Mouse (Mus musculus): ENCODE data around the gene Tpte. TPM values are rescaled to one million over a fixed set of nuclear protein-coding genes. Genes with fewer than 3 reads are reported as not detected.

Gene Tpte
- polyA plus RNA-seq (2011; ENCODE audit: insufficient read depth, insufficient read length, low read depth, missing spikeins): not detected in 2 replicates

- TF ChIP-seq POLR2A (IDR thresholded peaks at IDR 0.05; ENCODE audit: insufficient read depth, low read length): no peak
- TF ChIP-seq EP300 (IDR thresholded peaks at IDR 0.05; ENCODE audit: insufficient read depth, low read depth, low read length): no peak
- no peak for TF ChIP-seq CTCF (IDR thresholded peaks at IDR 0.05; ENCODE audit: low read depth, low read length)
- Histone ChIP-seq H3K27ac (ENCODE audit: insufficient read depth, low read length) (no peak within 1 kb of the TSS), H3K36me3 (ENCODE audit: control insufficient read depth, insufficient read depth, low read length, poor library complexity, severe bottlenecking) (no peaks in the 10 kb centered on the region), H3K27me3 (ENCODE audit: control insufficient read depth, insufficient read depth, low read length, poor library complexity, severe bottlenecking) (no peaks in the 10 kb centered on the region), H3K9ac (ENCODE audit: low read depth, poor library complexity, severe bottlenecking) (no peak within 1 kb of the TSS), H3K4me1 (ENCODE audit: control insufficient read depth, insufficient read depth, low read length) (no peaks in the 10 kb centered on the region), H3K9me3 (replicated peaks; ENCODE audit: control insufficient read depth, insufficient read depth, low read length, poor library complexity, severe bottlenecking) (no peaks in the 10 kb centered on the region), H3K4me3 (ENCODE audit: low read depth, low read length) (no peak within 1 kb of the TSS)
These were observed at the start of gene Tpte for GRCm38 (mm10) chr8:22282999-22283491. Gene Tpte (plus strand): TSS chr8:22283441.

DNA sequence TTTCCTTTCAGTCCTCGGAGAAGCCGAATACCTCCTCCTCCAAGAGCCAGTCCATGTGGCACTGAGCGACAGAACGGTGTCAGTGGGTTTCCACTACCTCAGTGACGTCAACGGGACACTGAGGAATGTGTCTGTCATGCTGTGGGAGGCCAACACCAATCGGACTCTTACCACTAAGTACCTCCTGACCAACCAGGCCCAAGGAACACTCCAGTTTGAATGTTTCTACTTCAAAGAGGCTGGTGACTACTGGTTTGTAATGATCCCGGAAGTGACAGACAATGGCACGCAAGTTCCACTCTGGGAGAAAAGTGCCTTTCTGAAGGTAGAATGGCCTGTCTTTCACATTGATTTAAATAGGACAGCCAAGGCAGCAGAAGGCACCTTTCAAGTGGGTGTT lies 40.3 kb upstream of the Tpte start:
- no peaks in the 10 kb centered on the region for H3K27me3 ChIP-seq (ENCODE audit: control insufficient read depth, insufficient read depth, low read length, poor library complexity, severe bottlenecking)
- no peak overlapping the region for H3K4me3 ChIP-seq (ENCODE audit: low read depth, low read length)
- no peak overlapping the region for H3K9ac ChIP-seq (ENCODE audit: low read depth, poor library complexity, severe bottlenecking)
- no peak overlapping the region for H3K27ac ChIP-seq (ENCODE audit: insufficient read depth, low read length)
- no peaks in the 10 kb centered on the region for H3K4me1 ChIP-seq (ENCODE audit: control insufficient read depth, insufficient read depth, low read length)
- H3K36me3 ChIP-seq (ENCODE audit: control insufficient read depth, insufficient read depth, low read length, poor library complexity, severe bottlenecking): no peaks in the 10 kb centered on the region
- no peaks in the 10 kb centered on the region for H3K9me3 ChIP-seq (replicated peaks; ENCODE audit: control insufficient read depth, insufficient read depth, low read length, poor library complexity, severe bottlenecking)
- TF ChIP-seq EP300 (IDR thresholded peaks at IDR 0.05; ENCODE audit: insufficient read depth, low read depth, low read length) (no peak), POLR2A (IDR thresholded peaks at IDR 0.05; ENCODE audit: insufficient read depth, low read length) (no peak), CTCF (IDR thresholded peaks at IDR 0.05; ENCODE audit: low read depth, low read length) (no peak)

- TF ChIP-seq POLR2A (IDR thresholded peaks at IDR 0.05; ENCODE audit: insufficient read depth, low read length) (no peak), EP300 (IDR thresholded peaks at IDR 0.05; ENCODE audit: insufficient read depth, low read depth, low read length) (no peak), CTCF (IDR thresholded peaks at IDR 0.05; ENCODE audit: low read depth, low read length) (no peak)
- Histone ChIP-seq H3K27me3 (ENCODE audit: control insufficient read depth, insufficient read depth, low read length, poor library complexity, severe bottlenecking) (no peaks in the 10 kb centered on the region), H3K9me3 (replicated peaks; ENCODE audit: control insufficient read depth, insufficient read depth, low read length, poor library complexity, severe bottlenecking) (no peaks in the 10 kb centered on the region), H3K4me3 (ENCODE audit: low read depth, low read length) (no peak overlapping the region), H3K36me3 (ENCODE audit: control insufficient read depth, insufficient read depth, low read length, poor library complexity, severe bottlenecking) (no peaks in the 10 kb centered on the region), H3K9ac (ENCODE audit: low read depth, poor library complexity, severe bottlenecking) (no peak overlapping the region), H3K27ac (ENCODE audit: insufficient read depth, low read length) (no peak overlapping the region), H3K4me1 (ENCODE audit: control insufficient read depth, insufficient read depth, low read length) (no peaks in the 10 kb centered on the region)
These were observed 37.6 kb upstream of the Tpte start for GRCm38 (mm10) chr8:22245663-22246062.

- TF ChIP-seq POLR2A (IDR thresholded peaks at IDR 0.05; ENCODE audit: insufficient read depth, low read length) (no peak), EP300 (IDR thresholded peaks at IDR 0.05; ENCODE audit: insufficient read depth, low read depth, low read length) (no peak), CTCF (IDR thresholded peaks at IDR 0.05; ENCODE audit: low read depth, low read length) (no peak)
- no peak overlapping the region for H3K4me3 ChIP-seq (ENCODE audit: low read depth, low read length)
- H3K9me3 ChIP-seq (replicated peaks; ENCODE audit: control insufficient read depth, insufficient read depth, low read length, poor library complexity, severe bottlenecking): no peaks in the 10 kb centered on the region
- no peaks in the 10 kb centered on the region for H3K4me1 ChIP-seq (ENCODE audit: control insufficient read depth, insufficient read depth, low read length)
- H3K36me3 ChIP-seq (ENCODE audit: control insufficient read depth, insufficient read depth, low read length, poor library complexity, severe bottlenecking): no peaks in the 10 kb centered on the region
- no peaks in the 10 kb centered on the region for H3K27me3 ChIP-seq (ENCODE audit: control insufficient read depth, insufficient read depth, low read length, poor library complexity, severe bottlenecking)
- no peak overlapping the region for H3K27ac ChIP-seq (ENCODE audit: insufficient read depth, low read length)
- no peak overlapping the region for H3K9ac ChIP-seq (ENCODE audit: low read depth, poor library complexity, severe bottlenecking)
These were observed 35.3 kb upstream of the Tpte start for GRCm38 (mm10) chr8:22247956-22248355.

DNA sequence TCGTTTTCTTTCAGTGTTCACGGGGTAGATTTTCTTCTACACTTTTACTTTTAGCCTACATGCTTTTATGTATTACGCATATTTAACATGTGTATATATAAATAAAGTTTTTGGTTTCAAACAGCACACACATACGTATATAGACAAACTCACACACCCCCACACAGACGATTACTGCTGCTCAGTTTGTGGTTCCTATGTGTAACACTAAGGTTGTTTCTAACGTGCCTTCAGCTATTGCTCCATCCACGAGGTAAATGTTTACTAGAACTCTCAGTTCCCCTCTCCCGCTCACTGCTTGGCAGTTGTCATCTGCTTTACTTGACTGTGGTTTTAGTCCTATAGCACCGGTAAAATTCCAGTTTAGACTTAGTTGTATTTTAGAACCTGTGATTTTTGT lies 34.2 kb upstream of the Tpte start:
- H3K36me3 ChIP-seq (ENCODE audit: control insufficient read depth, insufficient read depth, low read length, poor library complexity, severe bottlenecking): no peaks in the 10 kb centered on the region
- H3K4me3 ChIP-seq (ENCODE audit: low read depth, low read length): no peak overlapping the region
- no peak overlapping the region for H3K27ac ChIP-seq (ENCODE audit: insufficient read depth, low read length)
- TF ChIP-seq EP300 (IDR thresholded peaks at IDR 0.05; ENCODE audit: insufficient read depth, low read depth, low read length): no peak
- TF ChIP-seq POLR2A (IDR thresholded peaks at IDR 0.05; ENCODE audit: insufficient read depth, low read length): no peak
- no peak for TF ChIP-seq CTCF (IDR thresholded peaks at IDR 0.05; ENCODE audit: low read depth, low read length)
- no peak overlapping the region for H3K9ac ChIP-seq (ENCODE audit: low read depth, poor library complexity, severe bottlenecking)
- H3K9me3 ChIP-seq (replicated peaks; ENCODE audit: control insufficient read depth, insufficient read depth, low read length, poor library complexity, severe bottlenecking): peaks cover 5% of the 10 kb centered on the region
- H3K4me1 ChIP-seq (ENCODE audit: control insufficient read depth, insufficient read depth, low read length): no peaks in the 10 kb centered on the region
- no peaks in the 10 kb centered on the region for H3K27me3 ChIP-seq (ENCODE audit: control insufficient read depth, insufficient read depth, low read length, poor library complexity, severe bottlenecking)

GRCm38 (mm10) chr8:22258946-22259450 lies 24.2 kb upstream of the Tpte start:
- Histone ChIP-seq H3K9ac (ENCODE audit: low read depth, poor library complexity, severe bottlenecking) (no peak overlapping the region), H3K36me3 (ENCODE audit: control insufficient read depth, insufficient read depth, low read length, poor library complexity, severe bottlenecking) (no peaks in the 10 kb centered on the region), H3K9me3 (replicated peaks; ENCODE audit: control insufficient read depth, insufficient read depth, low read length, poor library complexity, severe bottlenecking) (peaks cover 4% of the 10 kb centered on the region; the same call in 1 of the 2 replicates), H3K27me3 (ENCODE audit: control insufficient read depth, insufficient read depth, low read length, poor library complexity, severe bottlenecking) (no peaks in the 10 kb centered on the region; the same call in 1 of the 2 replicates), H3K4me3 (ENCODE audit: low read depth, low read length) (peak overlapping the region; percentile 15), H3K27ac (ENCODE audit: insufficient read depth, low read length) (no peak overlapping the region), H3K4me1 (ENCODE audit: control insufficient read depth, insufficient read depth, low read length) (no peaks in the 10 kb centered on the region)
- TF ChIP-seq CTCF (IDR thresholded peaks at IDR 0.05; ENCODE audit: low read depth, low read length) (no peak), POLR2A (IDR thresholded peaks at IDR 0.05; ENCODE audit: insufficient read depth, low read length) (no peak), EP300 (IDR thresholded peaks at IDR 0.05; ENCODE audit: insufficient read depth, low read depth, low read length) (no peak)
